Comparison of ENCODE assay signal across 7 mouse cellular contexts in the genomic region with DNA sequence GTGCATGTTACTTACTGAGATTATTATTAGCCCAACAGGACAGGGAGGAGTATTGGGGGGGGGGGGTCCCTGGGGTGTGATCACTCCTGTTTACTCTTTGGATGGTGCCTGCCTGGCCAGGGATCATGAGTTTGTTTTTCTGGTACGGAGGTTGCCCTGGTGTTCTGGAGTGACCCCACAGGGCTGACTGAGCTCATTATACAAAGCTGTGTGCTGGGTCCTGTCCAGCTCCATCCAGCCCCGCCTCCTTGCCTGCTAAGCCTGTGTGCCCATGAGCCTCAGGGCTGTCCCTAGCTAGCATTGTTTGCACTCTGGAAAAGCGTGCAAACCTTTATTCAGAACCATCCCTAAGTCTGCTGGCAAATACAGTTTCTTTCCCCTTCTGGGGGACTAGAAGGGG.
DNase-seq lines count a peak whose midpoint lies in the region; ATAC-seq lines count a peak whose summit lies in the region.

No protein-coding gene starts in this region.

- H3K9me3 ChIP-seq in liver, embryonic 12.5 days (replicated peaks) = no peaks in the 10 kb centered on the region
- no peaks in the 10 kb centered on the region for H3K9me3 ChIP-seq in neural tube, embryonic 13.5 days

- no peak overlapping the region for H3K27ac ChIP-seq in liver, embryonic 12.5 days
- no peak overlapping the region for H3K27ac ChIP-seq in neural tube, embryonic 13.5 days (replicated peaks)

- no peak overlapping the region for H3K4me3 ChIP-seq in liver, embryonic 12.5 days
- H3K4me3 ChIP-seq in neural tube, embryonic 13.5 days = no peak overlapping the region

- DNase-seq in adrenal gland, adult 2 months = peak; percentile 75
- peak; percentile 3 for DNase-seq in cerebellum, adult 9-10 months
- peak; percentile 74 for DNase-seq in gastrocnemius, postnatal 25 days
- peak; percentile 86 for DNase-seq in kidney, adult 18-20 months
- DNase-seq in spleen, postnatal 36 days (ENCODE audit: low spot score in 2 of 2) = no peak

- H3K36me3 ChIP-seq in liver, embryonic 12.5 days = no peaks in the 10 kb centered on the region
- H3K36me3 ChIP-seq in neural tube, embryonic 13.5 days = no peaks in the 10 kb centered on the region

- H3K27me3 ChIP-seq in liver, embryonic 12.5 days (replicated peaks) = no peaks in the 10 kb centered on the region
- H3K27me3 ChIP-seq in neural tube, embryonic 13.5 days = no peaks in the 10 kb centered on the region

- ATAC-seq in liver, embryonic 12.5 days = peak; percentile 77
- ATAC-seq in neural tube, embryonic 13.5 days (ENCODE audit: low read depth) = peak; percentile 76

- WGBS in liver, embryonic 12.5 days (ENCODE audit: insufficient replicate concordance) = 66% methylated on average over 3 of the region's 3 CpGs
- WGBS in neural tube, embryonic 13.5 days = 32% methylated on average over 3 of the region's 3 CpGs

- H3K4me2 ChIP-seq in liver, embryonic 12.5 days = no peak overlapping the region
- no peak overlapping the region for H3K4me2 ChIP-seq in neural tube, embryonic 13.5 days

- no peak overlapping the region for H3K9ac ChIP-seq in liver, embryonic 12.5 days
- H3K9ac ChIP-seq in neural tube, embryonic 13.5 days = no peak overlapping the region

- H3K4me1 ChIP-seq in liver, embryonic 12.5 days = peaks cover 11% of the 10 kb centered on the region
- peaks cover 11% of the 10 kb centered on the region for H3K4me1 ChIP-seq in neural tube, embryonic 13.5 days (replicated peaks)

Comparison
In these comparisons a context has a peak if more than half of its experiments do, and no peak if none do; other contexts are left out.
1. DNase-seq: peak in adrenal gland, adult 2 months (single experiment), cerebellum, adult 9-10 months (single experiment), gastrocnemius, postnatal 25 days (single experiment) and kidney, adult 18-20 months (single experiment); none in spleen, postnatal 36 days (0 of 2).